In genomic region chr14:60539040-60539439, GRCm38 (mm10) we compare ENCODE assay signal across 15 mouse cellular contexts.
A peak's percentile ranks its signal among the peaks of the same experiment; 100 is the strongest.
DNase-seq lines count a peak whose midpoint lies in the region; ATAC-seq and TF ChIP-seq lines count a peak whose summit lies in the region.
"Had no signal": no experiment of that assay in that cellular context is flagged by ENCODE, and none has a peak within 500 bp of the region (broad histone marks: within the 10 kb centered on the region; RNA-seq: fewer than 3 reads in every experiment).

No protein-coding gene starts in this region.

- H3K9me3 ChIP-seq in embryonic facial prominence, embryonic 14.5 days (ENCODE audit: control insufficient read depth, low read length), result no peaks in the 10 kb centered on the region
- H3K9me3 ChIP-seq in embryonic facial prominence, embryonic 10.5 days, result peaks cover 4% of the 10 kb centered on the region; the same call in 1 of the 2 replicates
- no peaks in the 10 kb centered on the region for H3K9me3 ChIP-seq in hindbrain, postnatal 0 days (ENCODE audit: low read length)
- no peaks in the 10 kb centered on the region for H3K9me3 ChIP-seq in hindbrain, embryonic 14.5 days (ENCODE audit: control insufficient read depth, low read length)
- H3K9me3 ChIP-seq in liver, postnatal 0 days (ENCODE audit: low read length), result no peaks in the 10 kb centered on the region
- H3K9me3 ChIP-seq in liver, embryonic 12.5 days (replicated peaks), result no peaks in the 10 kb centered on the region
- H3K9me3 ChIP-seq: midbrain, embryonic 10.5 days; stomach, embryonic 15.5 days had no signal

- TF ChIP-seq POLR2A in brain, embryonic 14.5 days (IDR thresholded peaks at IDR 0.05; ENCODE audit: borderline replicate concordance, extremely low read depth, insufficient read depth, insufficient read length, poor library complexity, severe bottlenecking), result no peak

- no peak for ATAC-seq in embryonic facial prominence, embryonic 14.5 days (ENCODE audit: low read depth)
- ATAC-seq in hindbrain, postnatal 0 days, result 0 out of 2 replicates have a peak, but pooled peaks have one; percentile 4
- ATAC-seq in hindbrain, embryonic 14.5 days (ENCODE audit: low FRiP score), result no peak
- no peak for ATAC-seq in liver, postnatal 0 days
- no peak for ATAC-seq in liver, embryonic 12.5 days

- no peak overlapping the region for H3K27ac ChIP-seq in embryonic facial prominence, embryonic 14.5 days (replicated peaks; ENCODE audit: low read depth, low read length)
- no peak overlapping the region for H3K27ac ChIP-seq in embryonic facial prominence, embryonic 10.5 days (replicated peaks)
- H3K27ac ChIP-seq in hindbrain, postnatal 0 days, result no peak overlapping the region
- no peak overlapping the region for H3K27ac ChIP-seq in hindbrain, embryonic 14.5 days
- H3K27ac ChIP-seq in liver, postnatal 0 days (ENCODE audit: low read depth), result no peak overlapping the region
- no peak overlapping the region for H3K27ac ChIP-seq in liver, embryonic 12.5 days
- H3K27ac ChIP-seq: stomach, embryonic 15.5 days had no signal

- peak; percentile 52 for TF ChIP-seq CTCF in hindbrain, postnatal 0 days (IDR thresholded peaks at IDR 0.05; ENCODE audit: low read depth)
- peak; percentile 36; the same call in 1 of the 2 replicates for TF ChIP-seq CTCF in liver, postnatal 0 days (IDR thresholded peaks at IDR 0.05; ENCODE audit: low read depth)
- TF ChIP-seq CTCF in brain, embryonic 14.5 days (IDR thresholded peaks at IDR 0.05; ENCODE audit: borderline replicate concordance, extremely low read depth, insufficient read depth, insufficient read length), result peak; percentile 26; the same call in 1 of the 2 replicates

- TF ChIP-seq EP300 in liver, postnatal 0 days (IDR thresholded peaks at IDR 0.05; ENCODE audit: low read depth), result no peak

- 0 out of 2 replicates have a peak, but pooled peaks cover 3% of the 10 kb centered on the region for H3K4me1 ChIP-seq in embryonic facial prominence, embryonic 14.5 days (ENCODE audit: control insufficient read depth, insufficient read depth, low read length)
- H3K4me1 ChIP-seq in embryonic facial prominence, embryonic 10.5 days, result peaks cover 7% of the 10 kb centered on the region
- H3K4me1 ChIP-seq in hindbrain, postnatal 0 days (ENCODE audit: insufficient read depth, low read length), result peaks cover 3% of the 10 kb centered on the region; the same call in 1 of the 2 replicates
- H3K4me1 ChIP-seq in hindbrain, embryonic 14.5 days (replicated peaks; ENCODE audit: control insufficient read depth, insufficient read depth, low read length), result peaks cover 4% of the 10 kb centered on the region
- no peaks in the 10 kb centered on the region for H3K4me1 ChIP-seq in liver, postnatal 0 days (ENCODE audit: insufficient read depth)
- H3K4me1 ChIP-seq in liver, embryonic 12.5 days, result no peaks in the 10 kb centered on the region

- DNase-seq in embryonic facial prominence, embryonic 14.5 days (ENCODE audit: low spot score), result peak; percentile 57
- DNase-seq in embryonic facial prominence, embryonic 10.5 days (ENCODE audit: low spot score), result no peak
- DNase-seq in hindbrain, postnatal 0 days (ENCODE audit: low spot score), result peak; percentile 52
- DNase-seq in hindbrain, embryonic 14.5 days (ENCODE audit: low spot score), result no peak
- DNase-seq in liver, postnatal 0 days, result no peak
- peak; percentile 73 for DNase-seq in brain, embryonic 14.5 days (ENCODE audit: low read depth)
- no peak for DNase-seq in adrenal gland, adult (ENCODE audit: inconsistent age in 2 of 2, low spot score in 1 of 2)
- DNase-seq: adrenal gland, postnatal 36 days; cerebellum, postnatal 25 days; lung, adult 2 months; spleen, adult 18-20 months; thymus, postnatal 14 days had no signal

- 72% methylated on average over 2 of the region's 2 CpGs for WGBS in embryonic facial prominence, embryonic 14.5 days
- 82% methylated on average over 2 of the region's 2 CpGs for WGBS in embryonic facial prominence, embryonic 10.5 days
- WGBS in hindbrain, postnatal 0 days, result 71% methylated on average over 2 of the region's 2 CpGs
- 80% methylated on average over 2 of the region's 2 CpGs for WGBS in hindbrain, embryonic 14.5 days
- 88% methylated on average over 2 of the region's 2 CpGs for WGBS in liver, postnatal 0 days (ENCODE audit: insufficient replicate concordance)
- 56% methylated on average over 2 of the region's 2 CpGs for WGBS in liver, embryonic 12.5 days (ENCODE audit: insufficient replicate concordance)

- H3K27me3 ChIP-seq in embryonic facial prominence, embryonic 14.5 days (replicated peaks; ENCODE audit: control insufficient read depth, insufficient read depth, low read length), result no peaks in the 10 kb centered on the region
- H3K27me3 ChIP-seq in embryonic facial prominence, embryonic 10.5 days (replicated peaks; ENCODE audit: low read depth, poor library complexity, severe bottlenecking), result no peaks in the 10 kb centered on the region
- no peaks in the 10 kb centered on the region for H3K27me3 ChIP-seq in hindbrain, postnatal 0 days (ENCODE audit: insufficient read depth, low read length)
- H3K27me3 ChIP-seq in hindbrain, embryonic 14.5 days (ENCODE audit: control insufficient read depth, insufficient read depth, low read length), result no peaks in the 10 kb centered on the region
- no peaks in the 10 kb centered on the region for H3K27me3 ChIP-seq in liver, postnatal 0 days (ENCODE audit: insufficient read depth, low read length)
- no peaks in the 10 kb centered on the region for H3K27me3 ChIP-seq in liver, embryonic 12.5 days (replicated peaks)
- H3K27me3 ChIP-seq: stomach, embryonic 15.5 days had no signal

- H3K9ac ChIP-seq in embryonic facial prominence, embryonic 14.5 days (ENCODE audit: low read depth, low read length), result no peak overlapping the region
- H3K9ac ChIP-seq in hindbrain, postnatal 0 days (replicated peaks; ENCODE audit: low read length), result no peak overlapping the region
- H3K9ac ChIP-seq in hindbrain, embryonic 14.5 days, result no peak overlapping the region
- no peak overlapping the region for H3K9ac ChIP-seq in liver, postnatal 0 days (replicated peaks)
- H3K9ac ChIP-seq in liver, embryonic 12.5 days, result no peak overlapping the region
- H3K9ac ChIP-seq: stomach, embryonic 15.5 days had no signal

- no peak overlapping the region for H3K4me3 ChIP-seq in embryonic facial prominence, embryonic 14.5 days (ENCODE audit: low read depth, low read length)
- no peak overlapping the region for H3K4me3 ChIP-seq in embryonic facial prominence, embryonic 10.5 days
- H3K4me3 ChIP-seq in hindbrain, postnatal 0 days (ENCODE audit: low read length), result no peak overlapping the region
- H3K4me3 ChIP-seq in hindbrain, embryonic 14.5 days (replicated peaks; ENCODE audit: low read length), result no peak overlapping the region
- no peak overlapping the region for H3K4me3 ChIP-seq in liver, postnatal 0 days (ENCODE audit: low read depth, low read length)
- no peak overlapping the region for H3K4me3 ChIP-seq in liver, embryonic 12.5 days
- H3K4me3 ChIP-seq: midbrain, embryonic 10.5 days; stomach, embryonic 15.5 days had no signal

- H3K36me3 ChIP-seq in embryonic facial prominence, embryonic 14.5 days (ENCODE audit: control insufficient read depth, insufficient read depth, low read length), result no peaks in the 10 kb centered on the region
- no peaks in the 10 kb centered on the region for H3K36me3 ChIP-seq in embryonic facial prominence, embryonic 10.5 days (replicated peaks)
- H3K36me3 ChIP-seq in hindbrain, postnatal 0 days (ENCODE audit: insufficient read depth, low read length), result no peaks in the 10 kb centered on the region
- no peaks in the 10 kb centered on the region for H3K36me3 ChIP-seq in hindbrain, embryonic 14.5 days (replicated peaks; ENCODE audit: control insufficient read depth, insufficient read depth)
- no peaks in the 10 kb centered on the region for H3K36me3 ChIP-seq in liver, postnatal 0 days (replicated peaks; ENCODE audit: insufficient read depth, low read length)
- no peaks in the 10 kb centered on the region for H3K36me3 ChIP-seq in liver, embryonic 12.5 days
- H3K36me3 ChIP-seq: stomach, embryonic 15.5 days had no signal

- no peak overlapping the region for H3K4me2 ChIP-seq in embryonic facial prominence, embryonic 14.5 days (ENCODE audit: low read depth, low read length)
- no peak overlapping the region for H3K4me2 ChIP-seq in hindbrain, postnatal 0 days (ENCODE audit: low read depth, low read length)
- H3K4me2 ChIP-seq in hindbrain, embryonic 14.5 days (replicated peaks), result no peak overlapping the region
- no peak overlapping the region for H3K4me2 ChIP-seq in liver, postnatal 0 days (ENCODE audit: low read depth, low read length)
- no peak overlapping the region for H3K4me2 ChIP-seq in liver, embryonic 12.5 days
- H3K4me2 ChIP-seq: stomach, embryonic 15.5 days had no signal

Comparison
In these comparisons a context has a peak if more than half of its experiments do, and no peak if none do; other contexts are left out.
1. DNase-seq: peak in embryonic facial prominence, embryonic 14.5 days (single experiment), hindbrain, postnatal 0 days (single experiment) and brain, embryonic 14.5 days (single experiment); none in embryonic facial prominence, embryonic 10.5 days (single experiment), hindbrain, embryonic 14.5 days (single experiment), liver, postnatal 0 days (single experiment) and adrenal gland, adult (0 of 2).
2. Peak in every context shown above with its lines, with median percentiles within 50 percentile points of each other: CTCF ChIP-seq.